Mouse (Mus musculus) cerebellum, adult 2 months (tissue): ENCODE data around the gene Pipox.

Source experiments
- CTCF ChIP-seq: fragments of 200-500 bp; IDR thresholded peaks from 2 replicates; pipeline ENCODE4 v1.5.1; 2011; ENCODE audit warnings: low read depth, mild to moderate bottlenecking, control low read depth, low read length, moderate library complexity, borderline replicate concordance; ENCODE audit not compliant: insufficient read depth
- POLR2A ChIP-seq: fragments of 200-500 bp; IDR thresholded peaks from 2 replicates; pipeline ENCODE4 v1.6.1; 2011; ENCODE audit warnings: low read length, control low read depth, borderline replicate concordance; ENCODE audit not compliant: insufficient read depth

DNA sequence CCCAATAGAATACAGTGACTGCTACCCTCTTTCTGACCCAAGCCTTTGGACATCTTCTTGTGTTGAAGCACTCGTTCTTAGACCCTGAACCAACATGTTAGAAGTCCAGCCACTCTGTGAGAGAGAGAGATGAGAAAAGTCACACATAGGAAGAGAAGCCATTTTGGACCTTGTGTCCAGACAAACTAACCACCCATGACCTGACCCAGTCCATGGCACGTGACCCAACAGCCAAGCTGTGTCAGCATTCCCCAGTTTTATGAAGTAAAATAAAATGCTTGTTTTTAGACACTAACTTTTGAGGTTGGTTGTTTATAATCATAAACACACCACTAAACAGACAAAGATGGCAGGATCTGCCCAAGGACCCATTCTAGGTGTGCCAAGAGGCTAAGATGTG, 1.1 kb upstream of the Pipox start:
- TF ChIP-seq CTCF (no peak), POLR2A (no peak)
